Comparison of ENCODE assay signal across 8 mouse cellular contexts in genomic region chr12:79131706-79132460, GRCm38 (mm10). TPM values are rescaled to one million over a fixed set of nuclear protein-coding genes. Genes with fewer than 3 reads are reported as not detected.
DNase-seq lines count a peak whose midpoint lies in the region; ATAC-seq and TF ChIP-seq lines count a peak whose summit lies in the region.
"Had no signal": no experiment of that assay in that cellular context is flagged by ENCODE, and none has a peak within 500 bp of the region (broad histone marks: within the 10 kb centered on the region; RNA-seq: fewer than 3 reads in every experiment).

No protein-coding gene starts in this region.

- TF ChIP-seq POLR2A in bone marrow, adult 2 months (IDR thresholded peaks at IDR 0.05; ENCODE audit: borderline replicate concordance, control insufficient read depth, low read depth, low read length) = no peak

- H3K9me3 ChIP-seq in hindbrain, embryonic 12.5 days (replicated peaks) = no peaks in the 10 kb centered on the region
- no peaks in the 10 kb centered on the region for H3K9me3 ChIP-seq in midbrain, embryonic 10.5 days (replicated peaks)

- no peak for DNase-seq in midbrain, embryonic 10.5 days (ENCODE audit: low spot score)
- no peak for DNase-seq in right cerebral cortex, adult 18-20 months
- no peak for DNase-seq in spleen, postnatal 4 days (ENCODE audit: low spot score in 2 of 2)
- DNase-seq in kidney, postnatal 25 days = no peak

- no peaks in the 10 kb centered on the region; the same call in 1 of the 2 replicates for H3K4me1 ChIP-seq in bone marrow, adult 2 months (ENCODE audit: control insufficient read depth, insufficient read depth, low read length)
- H3K4me1 ChIP-seq in hindbrain, embryonic 12.5 days = peaks cover 7% of the 10 kb centered on the region
- peaks cover 15% of the 10 kb centered on the region for H3K4me1 ChIP-seq in midbrain, embryonic 10.5 days

- H3K36me3 ChIP-seq in C2C12 (ENCODE audit: control insufficient read depth, insufficient read depth) = no peaks in the 10 kb centered on the region
- no peaks in the 10 kb centered on the region for H3K36me3 ChIP-seq in hindbrain, embryonic 12.5 days
- no peaks in the 10 kb centered on the region for H3K36me3 ChIP-seq in midbrain, embryonic 10.5 days

- H3ac ChIP-seq in C2C12 (ENCODE audit: control insufficient read depth, insufficient read length, low read depth) = no peak overlapping the region

- no peak overlapping the region for H3K4me3 ChIP-seq in C2C12 (ENCODE audit: insufficient read depth, poor library complexity, severe bottlenecking)
- peak overlapping the region; percentile 66 for H3K4me3 ChIP-seq in bone marrow, adult 2 months (replicated peaks; ENCODE audit: control insufficient read depth, low read depth, low read length)
- H3K4me3 ChIP-seq in hindbrain, embryonic 12.5 days = peak overlapping the region; percentile 47
- H3K4me3 ChIP-seq in midbrain, embryonic 10.5 days = peak overlapping the region; percentile 60

- H3K27me3 ChIP-seq in C2C12 (ENCODE audit: control insufficient read depth, insufficient read depth, insufficient read length) = peaks cover 21% of the 10 kb centered on the region
- H3K27me3 ChIP-seq in hindbrain, embryonic 12.5 days = peaks cover 38% of the 10 kb centered on the region
- peaks cover 45% of the 10 kb centered on the region for H3K27me3 ChIP-seq in midbrain, embryonic 10.5 days (ENCODE audit: low read depth, poor library complexity, severe bottlenecking)

- peak overlapping the region; percentile 92 for H3K4me2 ChIP-seq in hindbrain, embryonic 12.5 days (replicated peaks)

- H3K79me2 ChIP-seq in C2C12 (ENCODE audit: control insufficient read depth, insufficient read depth) = no peaks in the 10 kb centered on the region

- peak overlapping the region; percentile 48; the same call in 1 of the 2 replicates for H3K27ac ChIP-seq in bone marrow, adult 2 months (ENCODE audit: control insufficient read depth, insufficient read depth, low read depth, low read length, poor library complexity)
- H3K27ac ChIP-seq in hindbrain, embryonic 12.5 days = no peak overlapping the region
- no peak overlapping the region for H3K27ac ChIP-seq in midbrain, embryonic 10.5 days (replicated peaks)

- no peaks in the 10 kb centered on the region for H3K79me3 ChIP-seq in C2C12 (ENCODE audit: low read depth)

- no peak for ATAC-seq in hindbrain, embryonic 12.5 days (ENCODE audit: low FRiP score)

- no peak for TF ChIP-seq CTCF in C2C12 (IDR thresholded peaks at IDR 0.05; ENCODE audit: control insufficient read depth, insufficient read depth, insufficient read length)
- no peak for TF ChIP-seq CTCF in bone marrow, adult 2 months (IDR thresholded peaks at IDR 0.05; ENCODE audit: control insufficient read depth, insufficient read depth, low read length)

- peak overlapping the region; percentile 61; the same call in 1 of the 2 replicates for H3K9ac ChIP-seq in hindbrain, embryonic 12.5 days

- WGBS in bone marrow, adult 2 months = 17% methylated on average over 5 of the region's 5 CpGs
- 28% methylated on average over 5 of the region's 5 CpGs for WGBS in hindbrain, embryonic 12.5 days
- WGBS in midbrain, embryonic 10.5 days = 28% methylated on average over 5 of the region's 5 CpGs

TF ChIP-seq in C2C12, 6 proteins besides CTCF, POLR2A, EP300 and RAD21:
- TF ChIP-seq MYOG (IDR thresholded peaks at IDR 0.05; ENCODE audit: control insufficient read depth, extremely low read depth, insufficient read length) = no peak
- TF ChIP-seq USF1 (IDR thresholded peaks at IDR 0.05; ENCODE audit: low read depth) = peak; percentile 37

RNA-seq across cellular contexts. Expression of gene Arg2, which starts 1.3 kb away (rescaled TPM):
- 0.15 TPM for polyA plus RNA-seq in C2C12 (2012; fragmentation: generic; extraction: Trizol)
- 3.0 and 14.9 TPM in 2 replicates for polyA plus RNA-seq in bone marrow, adult 2 months (2011; ENCODE audit: insufficient read depth, insufficient read length, low replicate concordance, missing spikeins)
- 16.4 and 17.6 TPM in 2 replicates for polyA plus RNA-seq in hindbrain, embryonic 12.5 days (2016; fragmentation: Nextera tagmentation; extraction: Ambion mirVana)
- polyA plus RNA-seq in midbrain, embryonic 10.5 days (2016; fragmentation: Nextera tagmentation; extraction: Ambion mirVana) = 0.72 and 2.5 TPM in 2 replicates
- polyA plus RNA-seq: heart, postnatal 0 days had no signal

RNA-seq across cellular contexts. Expression of gene Vti1b, which starts 40.6 kb away (rescaled TPM):
- polyA plus RNA-seq in C2C12 (2012; fragmentation: generic; extraction: Trizol) = 66.4 TPM
- polyA plus RNA-seq in bone marrow, adult 2 months (2011; ENCODE audit: insufficient read depth, insufficient read length, low replicate concordance, missing spikeins) = 35.5 and 74.5 TPM in 2 replicates
- polyA plus RNA-seq in hindbrain, embryonic 12.5 days (2016; fragmentation: Nextera tagmentation; extraction: Ambion mirVana) = 126 and 131 TPM in 2 replicates
- polyA plus RNA-seq in midbrain, embryonic 10.5 days (2016; fragmentation: Nextera tagmentation; extraction: Ambion mirVana) = 100 and 103 TPM in 2 replicates

RNA-seq across cellular contexts. Expression of gene Pigh, which starts 42.4 kb away (rescaled TPM):
- 2.7 TPM for polyA plus RNA-seq in C2C12 (2012; fragmentation: generic; extraction: Trizol)
- 0.57 and 3.6 TPM in 2 replicates for polyA plus RNA-seq in bone marrow, adult 2 months (2011; ENCODE audit: insufficient read depth, insufficient read length, low replicate concordance, missing spikeins)
- 27.1 and 28.3 TPM in 2 replicates for polyA plus RNA-seq in hindbrain, embryonic 12.5 days (2016; fragmentation: Nextera tagmentation; extraction: Ambion mirVana)
- 32.3 and 36.8 TPM in 2 replicates for polyA plus RNA-seq in midbrain, embryonic 10.5 days (2016; fragmentation: Nextera tagmentation; extraction: Ambion mirVana)
